Mouse (Mus musculus): ENCODE measurements around the gene Hoxa5.

- TF ChIP-seq POLR2A (IDR thresholded peaks at IDR 0.05; ENCODE audit: insufficient read depth, low read depth, low read length): no peak
- no peak for TF ChIP-seq EP300 (IDR thresholded peaks at IDR 0.05; ENCODE audit: insufficient read depth, low read depth, low read length)
Observed at GRCm38 (mm10) chr6:52211961-52212360, 7.6 kb upstream of the Hoxa5 start.
